Mouse (Mus musculus): ENCODE data around the gene Plpp6. TPM values are rescaled to one million over a fixed set of nuclear protein-coding genes. Genes with fewer than 3 reads are reported as not detected.

The Plpp6 gene
- total and polyA plus RNA-seq, 3 experiments, result 5.3 to 6.6 (median 5.6) TPM

- Histone ChIP-seq H3K9me3 (replicated peaks; ENCODE audit: low read length) (no peaks in the 10 kb centered on the region), H3K79me2 (replicated peaks; ENCODE audit: control insufficient read depth, extremely low read depth, insufficient read depth, poor library complexity, severe bottlenecking) (peaks cover 19% of the 10 kb centered on the region), H3K27ac (ENCODE audit: insufficient read depth, low read depth) (peak within 1 kb of the TSS; percentile 5; the same call in 1 of the 2 replicates), H3K9ac (ENCODE audit: insufficient read depth, low read depth) (peak within 1 kb of the TSS; percentile 71), H3K4me1 (ENCODE audit: control insufficient read depth in 1 of 2, insufficient read depth in 2 of 2) (peaks cover 5 to 13% of the 10 kb centered on the region in 2 experiments; a peak in 3 of 4 replicates), H3K4me3 (replicated peaks in 1 of 3; ENCODE audit: low read depth in 2 of 3, low read length in 2 of 3, poor library complexity in 1 of 3) (peak within 1 kb of the TSS; percentile 77 to 97 (median 92)), H3K36me3 (replicated peaks in 1 of 2; ENCODE audit: control insufficient read depth in 1 of 2, insufficient read depth in 1 of 2, low read length in 1 of 2) (peaks cover 8 to 23% of the 10 kb centered on the region in 2 experiments), H3K27me3 (replicated peaks) (peaks cover 4% of the 10 kb centered on the region), H3K4me2 (ENCODE audit: insufficient read depth, low read depth, poor library complexity, severe bottlenecking) (peak within 1 kb of the TSS; percentile 82)
- peak; percentile 71; the same call in 1 of the 2 replicates for TF ChIP-seq MEF2A (IDR thresholded peaks at IDR 0.05; ENCODE audit: borderline replicate concordance, low read depth, low read length)
- TF ChIP-seq ZKSCAN1 (IDR thresholded peaks at IDR 0.05; ENCODE audit: borderline replicate concordance, low read depth, low read length), result no peak
- TF ChIP-seq USF1 (IDR thresholded peaks at IDR 0.05; ENCODE audit: low read depth, low read length), result peak; percentile 22
- 0 out of 2 replicates have a peak, but pooled peaks have one; percentile 23 for TF ChIP-seq ETS1 (conservative IDR thresholded peaks at IDR 0.05; ENCODE audit: low read depth, low read length)
- TF ChIP-seq CHD1 (IDR thresholded peaks at IDR 0.05; ENCODE audit: low read depth, low read length), result no peak; the same call in 1 of the 2 replicates
- TF ChIP-seq ZMIZ1 (IDR thresholded peaks at IDR 0.05; ENCODE audit: low read depth, low read length), result peak; percentile 89
- TF ChIP-seq ZC3H11A (IDR thresholded peaks at IDR 0.05; ENCODE audit: low read depth, low read length), result no peak
- TF ChIP-seq JUND (conservative IDR thresholded peaks at IDR 0.05; ENCODE audit: low read depth, low read length), result no peak
- peak; percentile 48; the same call in 1 of the 2 replicates for TF ChIP-seq RCOR1 (conservative IDR thresholded peaks at IDR 0.05; ENCODE audit: low read depth, low read length)
- 0 out of 2 replicates have a peak, but pooled peaks have one; percentile 33 for TF ChIP-seq E2F4 (IDR thresholded peaks at IDR 0.05; ENCODE audit: insufficient replicate concordance, low read depth, low read length)
- TF ChIP-seq GABPA (IDR thresholded peaks at IDR 0.05; ENCODE audit: insufficient replicate concordance, low read depth, low read length), result no peak; the same call in 1 of the 2 replicates
- TF ChIP-seq USF2 (conservative IDR thresholded peaks at IDR 0.05; ENCODE audit: low read depth, low read length), result no peak
- TF ChIP-seq EP300 (IDR thresholded peaks at IDR 0.05; ENCODE audit: low read length), result no peak
- no peak for TF ChIP-seq CTCF (conservative IDR thresholded peaks at IDR 0.05 in 1 of 2, IDR thresholded peaks at IDR 0.05 in 1 of 2; ENCODE audit: low read depth in 2 of 2, low read length in 2 of 2)
- peak; percentile 83 for TF ChIP-seq HCFC1 (IDR thresholded peaks at IDR 0.05; ENCODE audit: low read depth, low read length)
- TF ChIP-seq NRF1 (IDR thresholded peaks at IDR 0.05; ENCODE audit: low read depth, low read length), result peak; percentile 51; the same call in 1 of the 2 replicates
- TF ChIP-seq SMC3 (IDR thresholded peaks at IDR 0.05; ENCODE audit: low read depth, low read length), result no peak
- peak; percentile 81; the same call in 1 of the 2 replicates for TF ChIP-seq MAZ (IDR thresholded peaks at IDR 0.05; ENCODE audit: low read depth, low read length)
- TF ChIP-seq RAD21 (IDR thresholded peaks at IDR 0.05; ENCODE audit: low read depth, low read length), result no peak
- peak; percentile 81 for TF ChIP-seq TBP (conservative IDR thresholded peaks at IDR 0.05; ENCODE audit: low read depth, low read length)
- peak; percentile 70; the same call in 1 of the 2 replicates for TF ChIP-seq MAX (IDR thresholded peaks at IDR 0.05; ENCODE audit: low read length)
- TF ChIP-seq UBTF (IDR thresholded peaks at IDR 0.05; ENCODE audit: low read depth, low read length), result no peak
- peak; percentile 77 for TF ChIP-seq TCF12 (IDR thresholded peaks at IDR 0.05; ENCODE audit: low read depth, low read length)
- peak; percentile 42 for TF ChIP-seq IRF4 (IDR thresholded peaks at IDR 0.05; ENCODE audit: low read depth, low read length)
- TF ChIP-seq BHLHE40 (IDR thresholded peaks at IDR 0.05; ENCODE audit: low read depth, low read length), result peak; percentile 51
- peak; percentile 96 for TF ChIP-seq POLR2A (IDR thresholded peaks at IDR 0.05; ENCODE audit: low read depth, low read length)
- TF ChIP-seq NELFE (IDR thresholded peaks at IDR 0.05; ENCODE audit: low read depth, low read length), result peak; percentile 90
- TF ChIP-seq KAT2A (IDR thresholded peaks at IDR 0.05; ENCODE audit: insufficient replicate concordance, low read length), result no peak
- no peak for TF ChIP-seq JUN (IDR thresholded peaks at IDR 0.05; ENCODE audit: insufficient read depth, low read depth, low read length)
- peak; percentile 85 for TF ChIP-seq SIN3A (IDR thresholded peaks at IDR 0.05; ENCODE audit: low read length)
- TF ChIP-seq MYC (IDR thresholded peaks at IDR 0.05; ENCODE audit: low read depth, low read length), result 0 out of 2 replicates have a peak, but pooled peaks have one; percentile 27
- peak; percentile 68; the same call in 1 of the 2 replicates for TF ChIP-seq MXI1 (IDR thresholded peaks at IDR 0.05; ENCODE audit: low read depth, low read length)
- TF ChIP-seq MAFK (IDR thresholded peaks at IDR 0.05; ENCODE audit: insufficient replicate concordance, low read length), result no peak
- TF ChIP-seq ELF1 (IDR thresholded peaks at IDR 0.05; ENCODE audit: low read depth, low read length), result peak; percentile 95
- peak; percentile 60; the same call in 1 of the 2 replicates for TF ChIP-seq POLR2AphosphoS2 (IDR thresholded peaks at IDR 0.05; ENCODE audit: low read depth, low read length)
- TF ChIP-seq PAX5 (IDR thresholded peaks at IDR 0.05; ENCODE audit: low read length), result no peak
- no peak for TF ChIP-seq ZNF384 (IDR thresholded peaks at IDR 0.05; ENCODE audit: low read depth, low read length)
- TF ChIP-seq CHD2 (IDR thresholded peaks at IDR 0.05; ENCODE audit: low read length), result no peak
- DNase-seq (ENCODE audit: extremely low read depth), result peak; percentile 91
- in situ Hi-C loops (cut with MboI; ENCODE audit: low pct_ligation_motif_present, low pct_unique_long_range_greater_than_20kb, low sequenced_read_pairs) (no loop called here), dilution Hi-C loops (cut with MboI; ENCODE audit: extremely low pct_ligation_motif_present, extremely low pct_unique_long_range_greater_than_20kb, low sequenced_read_pairs) (no loop called here)
Measured at GRCm38 (mm10) chr19:28990194-28990589, 26.4 kb downstream of the Plpp6 start, which contains the start of gene Cdc37l1. Cdc37l1 (plus strand) TSS chr19:28990352.
